Mouse (Mus musculus) stomach, adult 2 months (tissue): ENCODE results near the gene Top2b. TPM values are rescaled to one million over a fixed set of nuclear protein-coding genes. Genes with fewer than 3 reads are reported as not detected.

Source experiments
- polyA plus RNA-seq: library from polyadenylated mRNA; depleted of rRNA; stranded (reverse); fragments of >200 nt; gene quantifications from 2 replicates; pipeline ENCODE4 v1.2.3, GENCODE M21; 2012; rRNA removed

The Top2b gene
- 0.89 and 1.1 TPM in 2 replicates for polyA plus RNA-seq

DNA sequence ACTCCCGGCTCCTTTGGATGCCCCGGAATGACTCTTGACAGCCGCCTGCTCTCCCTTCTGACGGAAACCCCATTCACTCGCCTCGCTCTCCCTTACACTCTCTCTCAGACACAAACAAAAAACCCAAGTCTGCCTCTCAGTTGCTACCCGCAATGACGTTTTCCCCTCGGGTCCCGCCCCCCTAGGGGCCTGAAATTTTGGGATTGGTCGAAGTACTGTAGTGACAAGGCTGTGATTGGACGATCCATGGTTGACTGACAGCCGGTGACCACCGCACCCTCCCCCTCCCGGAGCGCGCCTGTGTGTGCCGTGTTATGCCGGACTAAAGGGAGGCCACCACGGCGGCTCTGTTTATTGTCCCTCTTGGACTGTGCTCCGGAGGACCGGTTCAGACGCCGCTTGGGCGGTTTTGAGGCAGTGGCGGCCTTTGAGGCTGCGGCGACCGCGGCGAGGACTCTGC, at the start of gene Top2b:
Gene Top2b, plus strand, starts transcription at position 302 of the 460 bp plus-strand sequence.

Other genes starting within 250 kb of the Top2b start
- 17.3 and 30.4 TPM in 2 replicates for gene Ngly1, start 115.9 kb upstream of the Top2b start, polyA plus RNA-seq
- 0.69 and 0.85 TPM in 2 replicates for gene Oxsm, start 115.4 kb upstream of the Top2b start, polyA plus RNA-seq